Mouse (Mus musculus): Measurements from ENCODE around the gene Sgip1. TPM values are rescaled to one million over a fixed set of nuclear protein-coding genes. Genes with fewer than 3 reads are reported as not detected.

Sgip1 gene
- polyA plus RNA-seq, 1 experiment from 2014 or later = 10.9 TPM

- no peak overlapping the region for H3K4me3 ChIP-seq (ENCODE audit: low read depth, low read length)
- no peaks in the 10 kb centered on the region for H3K9me3 ChIP-seq (replicated peaks; ENCODE audit: control insufficient read depth, low read length)
- H3K27me3 ChIP-seq (ENCODE audit: control insufficient read depth, insufficient read depth, low read length) = no peaks in the 10 kb centered on the region
- no peak overlapping the region for H3K4me2 ChIP-seq (ENCODE audit: low read depth, low read length)
- DNase-seq (ENCODE audit: low spot score) (peak; percentile 49), ATAC-seq (replicated peaks; ENCODE audit: insufficient number of reproducible peaks, low FRiP score, low TSS enrichment, low read depth) (no peak)
- 35% methylated on average over 7 of the region's 7 CpGs for WGBS
- no peak overlapping the region for H3K27ac ChIP-seq (replicated peaks; ENCODE audit: low read depth, low read length)
- H3K4me1 ChIP-seq (ENCODE audit: control insufficient read depth, insufficient read depth, low read length) = 0 out of 2 replicates have a peak, but pooled peaks cover 3% of the 10 kb centered on the region
- H3K36me3 ChIP-seq (replicated peaks; ENCODE audit: control insufficient read depth, insufficient read depth, low read depth, low read length) = no peaks in the 10 kb centered on the region
- H3K9ac ChIP-seq (replicated peaks; ENCODE audit: low read length) = no peak overlapping the region
Measured at GRCm38 (mm10) chr4:103011823-103012222, 270.7 kb downstream of the Sgip1 start.

- no peaks in the 10 kb centered on the region for H3K36me3 ChIP-seq (replicated peaks; ENCODE audit: control insufficient read depth, insufficient read depth, low read depth, low read length)
- WGBS = 9% methylated on average over 4 of the region's 4 CpGs
Measured at GRCm38 (mm10) chr4:103013490-103013889, 272.4 kb downstream of the Sgip1 start.

More at GRCm38 (mm10) chr4:103013490-103013889, 272.4 kb downstream of the Sgip1 start:
- H3K4me1 ChIP-seq (ENCODE audit: control insufficient read depth, insufficient read depth, low read length) = 0 out of 2 replicates have a peak, but pooled peaks cover 3% of the 10 kb centered on the region
- no peaks in the 10 kb centered on the region for H3K9me3 ChIP-seq (replicated peaks; ENCODE audit: control insufficient read depth, low read length)
- peak; percentile 30 for DNase-seq (ENCODE audit: low spot score)
- no peaks in the 10 kb centered on the region for H3K27me3 ChIP-seq (ENCODE audit: control insufficient read depth, insufficient read depth, low read length)
- H3K4me2 ChIP-seq (ENCODE audit: low read depth, low read length) = no peak overlapping the region
- H3K4me3 ChIP-seq (ENCODE audit: low read depth, low read length) = no peak overlapping the region
- ATAC-seq (replicated peaks; ENCODE audit: insufficient number of reproducible peaks, low FRiP score, low TSS enrichment, low read depth) = no peak
- H3K9ac ChIP-seq (replicated peaks; ENCODE audit: low read length) = no peak overlapping the region
- no peak overlapping the region for H3K27ac ChIP-seq (replicated peaks; ENCODE audit: low read depth, low read length)

Other genes with a start within 250 kb of the Sgip1 start
- gene Tctex1d1, start 237.3 kb downstream of the Sgip1 start, polyA plus RNA-seq (2014; fragmentation: Nextera tagmentation; extraction: Ambion mirVana) = 1.1 and 2.2 TPM in 2 replicates

Measured in embryonic facial prominence, embryonic 11.5 days (tissue).